Mouse (Mus musculus): ENCODE measurements around the gene ccdc198. TPM values are rescaled to one million over a fixed set of nuclear protein-coding genes. Genes with fewer than 3 reads are reported as not detected.
"Not testable (repeated sequence)": the region's sequence is repeated elsewhere in the genome, so short reads cannot be mapped to it uniquely, and the experiment has no call there.

Gene ccdc198
- not detected in 2 replicates for total RNA-seq (2015; ENCODE audit: low replicate concordance)
- total RNA-seq (2017; ENCODE audit: low replicate concordance), result not detected in 2 replicates

- ATAC-seq (replicated peaks; ENCODE audit: low FRiP score, poor library complexity, severe bottlenecking), result no peak
Measured at GRCm38 (mm10) chr14:49245126-49245714, at the start of gene ccdc198. Gene ccdc198 (minus strand): TSS chr14:49245474.

DNA sequence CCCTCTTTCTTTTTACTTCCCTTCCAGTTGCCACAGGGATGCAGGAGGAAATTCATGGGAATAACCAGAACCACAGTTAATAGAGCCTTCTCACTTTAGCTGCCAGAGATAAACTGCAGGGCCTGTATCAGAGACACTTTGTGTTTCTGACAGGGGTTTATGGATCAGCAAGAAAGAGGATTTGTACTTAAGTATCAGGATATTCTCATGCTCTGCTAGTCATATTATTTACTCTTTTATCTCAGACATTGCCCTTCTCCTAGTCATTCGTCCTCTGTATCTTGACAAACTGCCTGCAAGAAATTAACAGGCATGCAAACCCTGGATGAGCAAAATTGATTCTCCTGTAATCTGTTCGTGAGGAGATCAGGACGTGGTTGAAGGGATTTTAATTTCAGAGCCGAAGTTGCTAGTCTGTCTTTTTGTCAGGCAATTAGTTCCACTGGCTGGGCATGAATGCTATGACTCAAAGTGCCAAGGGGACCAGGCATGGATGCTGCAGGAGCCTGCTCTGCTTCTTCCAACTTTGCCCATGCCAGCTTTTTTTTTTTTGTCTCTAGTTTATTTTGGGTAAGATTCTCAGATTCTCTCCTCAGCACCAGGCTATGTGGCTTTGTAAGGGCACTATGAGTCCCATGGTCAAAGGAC is 48.7 kb upstream of the ccdc198 start:
- ATAC-seq (replicated peaks; ENCODE audit: low FRiP score, poor library complexity, severe bottlenecking), result no peak

DNA sequence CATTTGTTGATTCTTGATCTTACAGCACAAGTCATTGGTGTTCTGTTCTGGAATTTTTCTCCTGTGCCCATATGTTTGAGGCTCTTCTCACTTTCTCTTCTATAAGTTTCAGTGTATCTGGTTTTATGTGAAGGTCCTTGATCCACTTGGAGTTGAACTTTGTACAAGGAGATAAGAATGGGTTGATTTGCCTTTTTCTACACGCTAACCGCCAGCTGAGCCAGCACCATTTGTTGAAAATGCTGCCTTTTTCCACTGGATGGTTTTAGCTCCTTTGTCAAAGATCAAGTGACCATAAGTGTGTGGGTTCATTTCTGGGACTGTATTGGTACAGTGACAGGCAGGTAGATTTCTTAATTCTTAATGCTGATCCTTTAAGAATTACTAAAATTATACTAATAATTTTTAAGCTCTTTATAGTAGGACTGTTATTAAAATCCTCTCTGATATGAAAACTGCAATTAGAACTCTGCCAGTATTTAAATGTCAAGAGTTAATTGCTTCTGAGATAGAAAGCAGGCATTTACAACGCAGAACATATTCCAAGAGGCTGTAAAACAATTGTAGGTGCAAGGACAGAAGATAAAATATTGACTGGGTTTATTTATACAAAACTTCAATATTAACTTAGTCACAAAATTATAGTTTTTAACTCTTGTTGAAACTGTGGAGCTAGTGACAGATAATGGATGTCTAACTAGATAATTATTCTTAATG is 44.9 kb upstream of the ccdc198 start:
- ATAC-seq (replicated peaks; ENCODE audit: low FRiP score, poor library complexity, severe bottlenecking), result no peak

GRCm38 (mm10) chr14:49283784-49284655 is 38.7 kb upstream of the ccdc198 start:
- ATAC-seq (replicated peaks; ENCODE audit: low FRiP score, poor library complexity, severe bottlenecking), result no peak

DNA sequence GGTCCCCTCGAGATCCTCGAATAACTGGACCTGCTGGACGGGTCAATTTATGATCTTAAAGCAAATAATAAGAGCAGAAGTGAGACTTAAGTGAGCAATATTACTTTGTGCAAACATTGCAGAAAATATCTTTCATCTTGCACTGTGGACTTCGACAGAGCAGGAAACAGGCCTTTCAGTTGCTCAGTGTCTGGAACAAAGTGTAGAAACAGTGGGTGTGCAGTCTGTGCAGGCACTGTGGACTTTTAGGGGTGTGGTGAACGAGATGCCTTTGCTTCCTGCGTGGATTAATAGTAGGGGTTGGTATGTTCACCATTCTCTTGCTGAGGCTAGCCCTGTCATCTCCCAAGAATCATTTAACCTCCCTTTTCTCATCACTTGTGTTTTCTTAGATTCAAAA is 33.6 kb upstream of the ccdc198 start:
- no peak for ATAC-seq (replicated peaks; ENCODE audit: low FRiP score, poor library complexity, severe bottlenecking)

GRCm38 (mm10) chr14:49278479-49278878 is 33.2 kb upstream of the ccdc198 start:
- not testable (repeated sequence) for ATAC-seq (replicated peaks; ENCODE audit: low FRiP score, poor library complexity, severe bottlenecking)

- no peak for ATAC-seq (replicated peaks; ENCODE audit: low FRiP score, poor library complexity, severe bottlenecking)
Measured at GRCm38 (mm10) chr14:49277642-49278041, 32.4 kb upstream of the ccdc198 start.

DNA sequence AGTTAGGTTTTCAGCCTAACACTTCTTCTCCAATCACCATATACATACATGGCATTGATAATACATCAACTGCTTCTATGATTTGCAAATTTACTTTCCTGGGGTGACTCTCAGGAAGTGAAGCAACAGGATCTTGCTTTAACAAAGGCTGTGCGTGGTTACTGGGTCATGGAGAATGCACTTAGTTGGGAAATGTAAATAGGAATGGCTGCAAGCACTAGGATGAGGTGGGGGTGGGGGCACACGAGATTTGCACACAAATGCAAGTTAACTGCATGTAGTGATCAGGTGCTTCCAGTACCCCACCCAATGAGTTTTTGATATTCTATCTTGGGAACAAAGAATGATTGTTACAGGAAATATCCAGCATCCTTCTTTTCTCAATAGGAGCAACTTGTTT is 30.1 kb upstream of the ccdc198 start:
- ATAC-seq (replicated peaks; ENCODE audit: low FRiP score, poor library complexity, severe bottlenecking), result no peak

DNA sequence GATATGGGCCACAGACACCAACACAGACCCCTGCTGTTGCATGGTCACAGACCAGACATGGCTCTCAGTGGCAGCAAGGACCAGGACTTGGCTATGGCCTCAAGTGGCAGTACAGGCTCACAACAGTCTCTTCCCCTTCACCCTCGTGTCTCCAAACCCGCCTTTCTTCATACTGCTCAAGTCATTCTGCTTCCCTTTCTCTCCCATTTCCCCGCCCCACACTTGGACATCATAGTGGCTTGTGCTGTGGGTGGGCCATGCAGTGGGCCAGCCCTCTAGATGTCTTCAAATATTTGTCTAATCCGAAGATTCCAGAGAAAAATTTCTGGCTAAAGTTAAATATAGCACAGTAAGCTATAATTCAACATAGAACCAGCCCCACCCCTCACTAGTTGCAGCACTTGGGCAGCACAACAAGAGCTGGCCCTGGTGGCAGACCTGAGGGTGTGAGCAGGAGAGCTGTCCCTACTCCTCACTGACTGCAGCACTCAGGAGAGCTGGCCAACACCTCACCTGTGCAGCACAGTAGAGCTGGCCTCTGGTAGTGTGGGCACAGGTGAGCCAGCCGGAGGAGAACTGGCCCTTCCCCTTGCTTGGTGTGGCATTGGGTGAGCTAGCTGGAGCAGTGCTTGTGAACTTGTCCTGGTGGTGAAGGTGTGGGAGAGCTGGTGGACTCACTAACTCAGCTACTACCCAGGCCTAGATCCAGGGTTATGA is 20.2 kb upstream of the ccdc198 start:
- no peak for ATAC-seq (replicated peaks; ENCODE audit: low FRiP score, poor library complexity, severe bottlenecking)

DNA sequence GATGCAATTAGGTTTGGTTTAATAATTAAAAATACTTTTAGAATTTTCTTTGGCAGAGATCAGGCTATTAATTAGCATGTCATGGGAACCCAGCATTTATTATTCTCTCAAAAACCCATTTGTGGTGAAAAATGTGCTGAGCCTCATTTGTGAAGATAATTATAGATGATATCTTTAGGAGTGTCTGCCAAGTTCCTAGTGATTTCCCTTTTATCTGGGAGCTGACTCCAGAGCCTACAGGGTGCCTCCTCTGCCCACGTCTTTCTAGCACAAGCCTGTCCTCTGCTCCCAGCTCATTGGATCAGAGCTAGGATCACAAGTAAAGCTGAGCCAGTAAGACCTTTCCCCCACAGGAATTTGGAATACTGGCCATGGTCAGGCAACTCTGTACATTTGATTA is 3.8 kb downstream of the ccdc198 start:
- ATAC-seq (replicated peaks; ENCODE audit: low FRiP score, poor library complexity, severe bottlenecking), result no peak

GRCm38 (mm10) chr14:49238206-49238605 is 7.1 kb downstream of the ccdc198 start:
- no peak for ATAC-seq (replicated peaks; ENCODE audit: low FRiP score, poor library complexity, severe bottlenecking)

DNA sequence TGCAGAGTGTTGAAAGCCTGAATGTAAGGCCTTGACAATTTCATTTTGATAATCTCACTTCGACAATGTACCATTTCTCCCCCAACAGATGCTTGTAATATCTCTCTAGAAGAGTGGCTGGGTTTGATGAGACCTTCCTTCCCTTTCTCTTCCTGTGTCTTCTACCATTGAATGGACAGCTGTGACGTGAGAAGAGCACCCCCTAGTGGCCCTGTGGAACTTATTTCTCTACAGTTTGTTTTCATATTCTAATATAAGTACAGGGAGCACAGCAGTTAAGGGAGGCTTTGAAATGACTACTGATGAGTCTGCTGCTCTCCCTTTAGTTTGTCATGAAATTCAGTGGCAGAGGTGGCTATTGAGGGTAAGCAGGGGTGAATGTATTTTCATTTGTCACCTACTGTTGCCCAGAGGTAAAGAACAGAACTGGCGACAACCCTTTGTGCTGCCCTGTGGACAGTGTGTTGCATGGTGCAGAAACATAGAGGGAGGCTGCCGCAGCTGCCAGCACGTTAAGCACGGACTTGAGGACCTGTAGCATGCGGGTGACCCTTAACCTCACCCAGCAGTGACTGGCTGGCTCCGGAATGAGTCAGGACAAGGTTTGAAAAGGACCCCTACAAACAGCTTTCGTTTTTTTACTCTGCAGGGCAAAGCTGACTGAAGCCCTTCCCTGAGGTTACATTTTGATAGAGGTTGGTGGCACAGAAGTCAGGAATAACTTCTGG is 10.3 kb downstream of the ccdc198 start:
- no peak for ATAC-seq (replicated peaks; ENCODE audit: low FRiP score, poor library complexity, severe bottlenecking)

GRCm38 (mm10) chr14:49231845-49232244 is 13.4 kb downstream of the ccdc198 start:
- no peak for ATAC-seq (replicated peaks; ENCODE audit: low FRiP score, poor library complexity, severe bottlenecking)

- ATAC-seq (replicated peaks; ENCODE audit: low FRiP score, poor library complexity, severe bottlenecking), result no peak
Measured at GRCm38 (mm10) chr14:49226986-49227385, 18.3 kb downstream of the ccdc198 start.

- no peak for ATAC-seq (replicated peaks; ENCODE audit: low FRiP score, poor library complexity, severe bottlenecking)
Measured at GRCm38 (mm10) chr14:49226471-49226870, 18.8 kb downstream of the ccdc198 start.

DNA sequence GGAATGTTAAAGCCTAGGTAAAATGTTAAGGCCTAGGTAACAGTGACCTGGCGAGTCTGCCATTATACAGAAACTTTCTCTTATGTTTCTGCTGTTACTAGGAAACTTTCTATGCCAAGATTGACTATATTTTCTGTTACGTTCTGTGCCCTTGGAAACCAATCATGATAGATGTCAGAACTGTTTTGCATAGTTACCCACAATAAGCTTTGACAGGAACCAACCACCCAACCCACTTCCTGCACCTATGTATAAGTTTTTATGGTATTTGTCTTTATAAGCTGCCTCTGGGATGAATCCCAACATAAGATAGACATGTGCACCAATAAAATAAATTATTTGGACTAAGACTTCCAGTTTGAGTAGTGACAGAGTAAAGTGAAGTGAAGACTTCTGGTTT is 23.5 kb downstream of the ccdc198 start:
- no peak for ATAC-seq (replicated peaks; ENCODE audit: low FRiP score, poor library complexity, severe bottlenecking)

DNA sequence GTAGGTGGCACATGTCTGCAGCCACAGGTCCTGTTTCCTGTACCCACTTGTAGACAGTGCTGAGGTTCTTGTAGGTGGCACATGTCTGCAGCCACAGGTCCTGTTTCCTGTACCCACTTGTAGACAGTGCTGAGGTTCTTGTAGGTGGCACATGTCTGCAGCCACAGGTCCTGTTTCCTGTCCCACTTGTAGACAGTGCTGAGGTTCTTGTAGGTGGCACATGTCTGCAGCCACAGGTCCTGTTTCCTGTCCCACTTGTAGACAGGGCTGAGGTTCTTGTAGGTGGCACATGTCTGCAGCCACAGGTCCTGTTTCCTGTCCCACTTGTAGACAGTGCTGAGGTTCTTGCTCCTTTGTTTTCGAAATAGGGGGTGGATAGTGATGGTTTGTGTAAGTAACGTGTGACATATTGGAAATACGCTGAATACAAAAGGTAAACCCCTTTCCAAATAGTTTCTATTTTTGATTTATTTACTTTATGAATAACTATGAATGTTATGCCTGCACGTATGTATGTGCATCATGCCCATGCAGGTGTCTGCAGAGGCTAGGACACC is 25.7 kb downstream of the ccdc198 start:
- ATAC-seq (replicated peaks; ENCODE audit: low FRiP score, poor library complexity, severe bottlenecking), result not testable (repeated sequence)

DNA sequence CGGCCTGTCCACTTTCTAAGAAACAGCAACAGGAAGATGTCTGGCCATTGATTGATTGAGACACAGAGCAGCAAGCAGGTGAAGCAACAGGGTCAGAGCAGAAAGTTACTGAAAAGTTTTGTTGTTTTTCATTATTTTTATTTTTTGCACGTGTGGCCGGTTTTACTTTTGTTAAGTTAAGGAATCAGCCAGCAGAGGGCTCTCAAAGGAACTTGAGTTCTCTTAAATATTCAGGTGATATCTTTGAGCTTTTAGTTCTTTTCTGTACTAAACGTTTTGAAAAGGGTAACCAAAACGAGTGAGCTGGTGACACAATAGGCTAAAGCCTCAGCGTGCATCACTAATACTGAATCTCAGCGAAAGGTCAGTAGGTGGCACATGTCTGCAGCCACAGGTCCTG is 26.6 kb downstream of the ccdc198 start:
- ATAC-seq (replicated peaks; ENCODE audit: low FRiP score, poor library complexity, severe bottlenecking), result no peak

DNA sequence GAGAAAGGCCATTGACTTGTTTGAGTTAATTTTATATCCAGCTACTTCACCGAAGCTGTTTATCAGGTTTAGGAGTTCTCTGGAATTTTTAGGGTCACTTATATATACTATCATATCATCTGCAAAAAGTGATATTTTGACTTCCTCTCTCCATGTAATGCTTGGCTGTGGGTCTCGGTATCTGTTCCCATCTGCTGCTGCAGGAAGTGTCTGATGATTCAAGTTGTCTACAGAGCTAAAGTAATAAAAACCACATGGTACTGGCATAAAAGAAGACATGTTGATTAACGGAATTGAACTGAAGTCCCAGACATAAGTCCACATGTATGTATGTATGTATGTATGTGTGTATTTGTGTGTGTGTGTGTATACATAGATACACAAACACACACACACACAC is 35.1 kb downstream of the ccdc198 start:
- not testable (repeated sequence) for ATAC-seq (replicated peaks; ENCODE audit: low FRiP score, poor library complexity, severe bottlenecking)
